Mouse (Mus musculus) frontal cortex, postnatal 14 days (tissue): ENCODE measurements around the gene Inpp1.
"Not testable (repeated sequence)": the region's sequence is repeated elsewhere in the genome, so short reads cannot be mapped to it uniquely, and the experiment has no call there.

Experiments used
- DNase-seq, 2 experiments: peaks; one replicate each; pipeline ENCODE4 v3.0.0; 2022; ENCODE audit warnings: low spot score in 2 of 2

Inpp1 gene

DNA sequence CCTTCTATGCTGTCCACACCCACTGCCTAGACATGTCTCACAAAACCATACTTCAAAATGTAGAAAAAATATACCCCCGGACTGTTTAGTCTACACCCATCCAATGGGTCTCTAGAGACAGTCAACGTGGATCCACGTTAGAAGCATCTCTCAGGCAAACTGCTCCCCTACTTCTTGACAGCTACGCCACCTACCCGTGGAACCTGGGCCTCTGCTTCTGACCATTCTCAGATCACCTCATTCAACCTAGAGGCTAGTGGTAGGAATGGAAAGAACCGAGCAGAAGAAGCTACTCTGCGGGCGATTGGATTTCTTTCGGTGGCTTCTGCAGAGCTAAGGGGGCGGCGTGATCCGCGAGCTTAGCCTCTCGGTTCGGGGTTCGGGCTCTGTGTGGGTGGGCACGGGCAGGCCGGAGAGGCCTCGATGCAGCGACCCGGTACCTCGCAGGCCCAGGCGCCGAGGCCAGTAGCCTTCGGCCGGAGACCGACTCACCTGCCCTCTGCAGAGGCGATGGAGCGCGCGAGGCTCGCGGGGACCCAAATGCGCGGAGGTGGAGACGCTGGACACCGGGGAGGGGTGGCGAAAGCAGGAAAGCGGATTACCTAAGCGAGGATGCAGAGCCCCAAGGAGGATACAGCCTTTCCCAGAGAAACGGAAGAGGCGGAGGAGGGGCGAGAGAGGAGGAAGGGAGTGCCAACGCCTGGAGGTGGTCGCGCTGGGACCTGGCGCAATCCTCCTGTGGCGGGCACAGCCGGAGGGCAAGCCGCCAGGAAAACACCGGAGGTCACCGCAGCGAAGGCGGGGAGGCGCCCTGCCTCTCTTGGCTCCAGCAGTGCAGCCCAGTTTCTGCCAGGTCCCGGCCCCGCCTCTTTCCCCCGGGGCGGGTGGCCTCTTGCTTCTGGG, at the start of gene Inpp1:
Gene Inpp1, minus strand, starts transcription at position 779 of the 903 bp plus-strand sequence.
- peak; percentile 48 to 53 for DNase-seq

- no peak for DNase-seq
Measured at GRCm38 (mm10) chr1:52866007-52866406, 48.5 kb upstream of the Inpp1 start.

- DNase-seq = no peak
Measured at GRCm38 (mm10) chr1:52864220-52864619, 46.7 kb upstream of the Inpp1 start.

DNA sequence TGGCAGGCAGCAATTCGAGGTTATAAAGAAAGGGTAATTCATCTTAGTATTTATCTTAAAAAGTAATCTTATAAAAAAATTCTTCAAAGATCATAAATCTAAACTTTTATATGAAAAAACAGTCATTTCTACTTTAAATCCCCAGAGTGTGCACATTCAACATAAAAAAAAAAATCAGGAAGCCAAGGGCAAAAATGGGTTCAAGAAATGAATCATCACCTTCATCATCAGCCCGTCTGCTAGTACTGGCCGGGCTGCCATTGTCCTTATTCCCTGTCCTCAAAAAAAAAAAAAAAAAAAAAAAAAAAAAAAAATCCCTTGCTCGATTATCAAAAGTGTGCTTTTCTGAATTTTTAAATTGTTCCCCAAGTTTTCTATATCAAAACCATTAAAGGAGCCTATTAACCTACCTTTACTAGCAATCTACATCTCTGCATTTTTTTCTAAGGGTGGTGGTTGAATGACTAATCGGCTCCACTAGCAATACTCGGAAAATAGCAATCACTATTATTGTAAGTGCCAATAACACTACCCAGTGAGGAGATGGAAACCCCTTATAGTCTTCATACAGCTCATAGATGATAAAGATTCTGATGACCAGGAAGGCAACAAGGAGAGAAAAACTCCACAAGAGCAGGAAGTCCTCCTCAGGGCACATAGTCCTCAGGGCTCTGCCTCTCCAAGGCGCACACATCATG, 38.6 kb upstream of the Inpp1 start:
- no peak for DNase-seq

GRCm38 (mm10) chr1:52854029-52854428, 36.5 kb upstream of the Inpp1 start:
- DNase-seq = not testable (repeated sequence)

DNA sequence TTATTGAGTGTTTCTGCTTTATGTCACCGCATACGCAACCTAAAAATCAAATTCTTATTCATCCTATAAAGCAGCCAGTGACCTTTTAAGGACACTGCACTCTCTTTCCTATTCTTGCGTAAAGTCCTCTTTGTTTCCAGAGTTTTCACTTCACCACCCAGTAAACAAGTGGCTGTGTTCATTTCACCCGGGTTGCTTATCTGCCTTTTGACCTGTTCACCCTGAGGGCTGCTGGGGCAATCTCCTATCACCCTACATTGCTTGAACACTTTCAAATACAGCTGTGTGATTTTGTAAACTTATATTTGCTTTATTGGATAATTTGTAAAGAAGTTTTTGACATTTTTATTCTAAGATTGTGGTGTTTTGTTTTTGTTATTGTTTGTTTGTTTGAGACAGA, 31.9 kb upstream of the Inpp1 start:
- DNase-seq = no peak

- DNase-seq = no peak
Measured at GRCm38 (mm10) chr1:52846556-52846955, 29.1 kb upstream of the Inpp1 start.

DNA sequence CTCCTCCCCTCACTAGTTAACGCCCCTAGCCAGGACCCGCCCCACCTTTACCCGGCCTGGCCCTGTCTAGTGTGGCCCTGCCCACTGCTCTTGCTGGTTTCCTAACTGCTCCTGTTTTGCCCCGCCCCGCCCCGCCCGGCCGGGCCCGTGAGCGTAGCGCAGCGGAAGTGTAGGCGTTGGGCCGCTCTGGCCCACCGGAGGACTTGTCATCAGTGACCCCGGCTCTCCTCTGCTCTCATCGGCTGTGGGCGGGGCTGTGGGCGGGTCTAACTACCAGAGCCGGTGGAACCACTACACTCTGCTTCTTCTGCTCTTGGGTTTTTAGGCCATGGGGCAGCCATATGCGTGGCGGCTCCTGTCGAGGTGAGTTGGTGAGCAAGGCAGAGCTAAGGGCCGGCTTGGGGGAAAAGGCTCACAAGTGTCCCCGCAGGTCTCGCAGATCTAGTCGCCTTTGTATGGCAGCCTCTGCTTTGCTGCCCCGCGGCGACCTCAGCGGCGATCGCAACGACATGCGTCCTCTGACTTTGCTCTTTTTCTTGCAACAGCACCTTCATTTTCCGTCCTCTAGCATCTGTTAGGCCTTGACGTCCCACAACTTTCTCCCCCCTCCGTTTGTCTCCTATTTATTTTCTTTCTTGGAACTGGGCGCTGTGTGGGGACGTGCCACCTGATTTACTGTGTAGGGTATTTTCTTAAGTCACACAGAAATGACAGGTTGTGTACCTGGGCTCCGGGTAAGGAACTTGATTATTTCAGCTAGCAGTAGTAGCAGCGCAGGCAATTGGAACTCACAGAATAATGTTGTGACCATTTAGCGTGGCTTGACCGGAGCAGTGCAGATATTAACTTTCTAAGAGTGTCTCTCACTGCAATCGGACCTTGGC, 27.5 kb upstream of the Inpp1 start, which contains the start of gene Hibch:
Gene Hibch, plus strand, starts transcription at position 148 of the 884 bp plus-strand sequence.
- peak; percentile 96 to 97 for DNase-seq

GRCm38 (mm10) chr1:52844354-52844753, 26.9 kb upstream of the Inpp1 start:
- DNase-seq = no peak

DNA sequence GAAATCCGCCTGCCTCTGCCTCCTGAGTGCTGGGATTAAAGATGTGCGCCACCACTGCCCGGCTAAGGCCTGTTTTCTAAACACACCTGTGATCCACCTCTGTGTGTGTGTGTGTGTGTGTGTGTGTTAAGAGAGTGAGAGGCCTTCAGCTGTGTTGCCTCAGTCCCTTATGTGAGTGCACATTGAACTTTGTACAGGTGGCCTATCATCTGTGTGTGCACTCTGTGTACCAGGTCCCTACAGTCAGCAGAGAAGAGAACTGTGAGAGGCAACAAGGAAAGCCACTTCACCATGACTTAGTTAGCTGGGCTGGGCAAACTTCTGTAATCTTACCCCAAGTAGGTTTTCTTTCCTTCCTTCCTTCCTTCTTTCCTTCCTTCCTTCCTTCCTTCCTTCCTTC, 21.6 kb upstream of the Inpp1 start:
- no peak for DNase-seq

GRCm38 (mm10) chr1:52817813-52818147, 292 bp upstream of the Inpp1 start:
- no peak for DNase-seq

DNA sequence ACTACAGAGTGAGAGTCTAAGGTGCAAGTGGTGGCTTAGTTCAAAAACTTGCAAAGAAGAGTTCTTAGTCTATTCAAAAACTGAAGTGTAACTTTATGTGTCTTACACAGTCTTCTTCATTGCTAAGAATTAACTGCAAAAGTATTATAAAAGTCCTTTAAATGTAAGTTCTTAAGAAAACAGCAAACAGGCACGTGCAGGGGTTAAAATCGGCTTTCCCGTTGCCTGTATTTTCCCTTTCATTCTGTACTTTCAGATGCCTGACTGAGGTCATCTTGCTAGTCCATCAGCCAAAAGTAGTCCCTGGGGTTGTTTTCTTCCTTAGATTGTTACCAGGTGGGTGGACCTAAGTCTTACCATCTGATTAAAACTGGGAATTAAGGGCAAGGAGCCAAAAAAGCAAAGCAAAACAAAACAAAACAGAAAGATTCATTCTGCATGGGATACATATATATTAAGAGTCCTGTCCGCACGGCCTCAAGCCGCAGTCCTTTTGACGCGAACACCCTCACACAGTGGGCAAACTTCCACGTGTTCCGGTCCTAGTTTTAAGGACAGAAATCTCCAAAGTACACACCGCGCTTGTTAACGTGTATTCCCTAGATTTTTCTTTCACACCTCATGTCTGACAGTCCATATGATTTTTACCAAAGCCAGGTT, 1.1 kb downstream of the Inpp1 start:
- DNase-seq = no peak

DNA sequence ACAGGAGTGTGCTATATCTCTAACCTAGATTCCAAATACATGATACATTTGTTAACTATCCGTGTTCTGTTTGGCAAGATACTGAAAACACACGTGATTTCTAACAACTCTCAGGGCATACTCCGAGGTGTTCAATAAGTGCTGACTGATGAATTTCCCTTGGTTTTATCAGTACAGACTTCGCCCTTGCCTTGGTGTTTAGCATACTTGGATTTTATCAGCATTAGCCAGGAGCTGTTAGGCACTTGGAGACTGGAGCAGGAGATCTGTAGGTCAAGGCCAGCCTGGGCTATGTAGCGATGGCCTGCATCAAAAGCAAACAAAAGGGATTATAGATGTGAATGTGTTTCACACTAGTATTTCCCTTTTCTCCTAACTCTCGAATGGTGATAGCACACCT, 9.0 kb downstream of the Inpp1 start:
- DNase-seq = no peak

DNA sequence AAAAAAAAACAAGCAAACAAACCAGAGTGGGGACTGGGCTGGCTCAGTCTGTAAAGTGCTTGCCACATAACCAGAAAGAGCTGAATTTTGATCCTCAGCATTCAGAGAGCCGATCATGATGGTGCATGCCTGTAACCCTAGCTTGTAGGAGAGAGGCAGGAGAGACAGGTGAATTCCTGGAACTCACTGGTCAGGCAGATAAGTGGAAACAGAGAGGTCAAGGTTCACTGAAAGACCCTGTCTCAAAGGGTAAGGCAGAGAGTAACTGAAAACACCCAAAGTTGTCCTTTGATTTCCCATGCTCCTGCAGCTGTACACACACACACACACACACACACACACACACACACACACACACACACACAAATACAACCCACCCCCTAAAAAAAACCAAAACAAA, 12.4 kb downstream of the Inpp1 start:
- DNase-seq = no peak

GRCm38 (mm10) chr1:52802406-52802975, 15.0 kb downstream of the Inpp1 start:
- no peak for DNase-seq

DNA sequence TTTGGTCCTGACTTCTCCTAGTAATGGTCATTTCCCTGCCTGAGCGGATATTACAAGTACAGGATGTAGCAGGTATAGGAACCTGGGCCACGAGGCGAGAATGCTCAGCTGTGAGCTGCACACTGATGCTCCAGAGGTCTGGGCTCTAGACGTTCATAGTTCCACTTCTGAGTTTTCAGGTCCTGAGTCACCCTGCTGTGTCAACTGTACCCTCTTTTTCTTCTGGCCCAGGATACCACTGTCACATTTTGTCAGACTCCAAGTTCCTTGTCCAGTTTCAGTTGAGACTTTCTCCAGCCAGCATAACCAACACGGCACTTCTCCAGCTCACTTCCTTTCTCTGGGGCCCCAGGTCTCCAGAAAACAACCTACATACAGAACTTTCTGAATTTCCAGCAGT, 15.8 kb downstream of the Inpp1 start:
- no peak for DNase-seq

DNA sequence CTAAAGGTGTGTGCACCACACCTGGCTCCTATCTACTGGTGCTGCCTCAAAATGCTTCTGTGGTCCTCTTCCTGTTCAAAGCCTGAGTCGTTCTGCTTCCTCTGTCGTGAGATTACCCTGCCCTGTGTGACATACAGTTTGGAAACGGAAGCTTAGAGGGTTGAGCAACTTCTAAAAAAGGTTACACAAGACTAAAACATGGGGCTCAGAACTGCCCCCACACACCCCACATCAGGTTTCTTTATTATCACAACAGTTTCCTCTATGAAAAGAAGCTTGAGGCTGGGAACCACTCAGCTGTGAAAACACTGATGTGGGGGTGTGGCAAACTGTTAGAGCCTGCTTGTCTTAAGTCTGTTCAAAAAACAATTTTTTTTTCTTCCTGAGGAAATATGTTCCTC, 17.1 kb downstream of the Inpp1 start:
- no peak for DNase-seq

DNA sequence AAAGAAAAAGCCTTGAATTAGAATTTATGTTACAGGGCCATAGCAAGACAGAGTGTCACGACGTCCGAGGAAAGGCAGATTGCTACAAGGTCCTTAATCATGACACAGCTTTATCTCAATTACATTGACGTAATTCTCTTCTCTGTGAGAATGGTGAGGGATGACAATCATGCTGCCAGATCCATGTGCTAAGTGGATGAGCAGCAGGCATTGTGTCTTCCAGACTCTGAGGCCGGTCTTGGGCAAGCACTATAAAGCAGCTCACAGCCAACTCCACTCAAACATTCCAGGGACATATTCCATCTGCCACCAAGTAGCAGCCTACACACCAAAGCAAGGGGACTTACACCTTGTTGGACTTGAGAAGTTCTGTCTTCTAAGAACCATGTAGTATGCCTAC, 17.7 kb downstream of the Inpp1 start:
- no peak for DNase-seq

GRCm38 (mm10) chr1:52799056-52799726, 18.3 kb downstream of the Inpp1 start:
- DNase-seq = peak in 1 of 2 experiments; percentile 23

DNA sequence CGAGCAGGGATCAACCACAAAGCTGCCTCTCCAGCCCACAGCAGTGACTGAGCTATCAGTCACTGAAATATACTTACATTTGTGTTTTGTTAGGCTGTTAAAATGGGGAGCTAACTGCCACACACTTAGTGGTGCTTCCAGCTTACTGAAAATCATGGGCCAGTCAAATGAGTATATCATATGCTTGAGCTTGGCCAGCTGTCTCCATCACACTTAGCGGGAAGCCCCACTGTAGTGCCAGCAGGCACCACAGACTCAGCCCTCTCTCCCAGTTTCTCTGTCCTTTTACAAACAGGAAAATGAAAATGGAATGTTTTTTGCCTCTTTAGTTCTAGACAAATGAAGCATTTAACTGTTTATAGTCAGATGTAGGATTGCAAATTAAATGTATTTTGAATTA, 21.6 kb downstream of the Inpp1 start:
- DNase-seq = no peak

DNA sequence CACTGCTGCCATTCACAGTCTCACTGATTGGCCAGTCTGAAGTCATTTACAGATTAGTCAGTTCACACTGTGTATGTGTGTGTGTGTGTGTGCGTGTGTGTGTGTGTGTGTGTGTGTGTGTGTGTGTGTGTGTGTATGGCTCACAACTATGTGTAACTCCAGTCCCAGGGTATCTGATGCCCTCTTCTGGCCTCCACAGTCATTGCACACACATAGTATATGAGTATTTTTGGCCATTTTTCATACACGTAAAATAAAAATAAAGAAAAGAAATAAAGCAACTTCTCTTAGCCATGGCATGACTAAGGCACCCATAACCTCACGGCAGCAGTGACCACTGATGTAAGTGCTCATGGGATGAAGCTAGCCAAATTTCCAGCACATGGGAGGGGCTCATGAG, 23.8 kb downstream of the Inpp1 start:
- no peak for DNase-seq
